Mouse (Mus musculus) forebrain, postnatal 0 days (tissue): ENCODE measurements around the gene Esyt1. TPM values are rescaled to one million over a fixed set of nuclear protein-coding genes. Genes with fewer than 3 reads are reported as not detected.
A peak's percentile ranks its signal among the peaks of the same experiment; 100 is the strongest.

ENCODE experiments used
- ATAC-seq: fragments of 200-750 bp; cut with Nextera tagmentation; 2 replicates; pipeline ENCODE4 v1.8.0; 2017; ENCODE audit warnings: mild to moderate bottlenecking, moderate library complexity
- DNase-seq: peaks from one replicate; pipeline ENCODE4 v3.0.0-alpha.2; 2015
- H3K27ac ChIP-seq: fragments of 300-500 bp; sonication (generic); 2 replicates; pipeline ENCODE4 v1.5.1; 2014; ENCODE audit warnings: low read depth, mild to moderate bottlenecking, antibody characterized with exemption, low read length, moderate library complexity, mixed read lengths
- H3K27me3 ChIP-seq: fragments of 300-500 bp; sonication (generic); 2 replicates; pipeline ENCODE4 v1.6.1; 2014; ENCODE audit warnings: mild to moderate bottlenecking, low read length, mixed read lengths; ENCODE audit not compliant: insufficient read depth
- H3K36me3 ChIP-seq: fragments of 300-500 bp; sonication (generic); 2 replicates; pipeline ENCODE4 v1.6.1; 2014; ENCODE audit warnings: mild to moderate bottlenecking, moderate library complexity; ENCODE audit not compliant: insufficient read depth
- H3K4me1 ChIP-seq: fragments of 300-500 bp; sonication (generic); 2 replicates; pipeline ENCODE4 v1.6.1; 2014; ENCODE audit warnings: antibody characterized with exemption; ENCODE audit not compliant: insufficient read depth
- H3K4me2 ChIP-seq: fragments of 300-500 bp; sonication (generic); 2 replicates; pipeline ENCODE4 v1.6.1; 2014; ENCODE audit warnings: low read depth, mild to moderate bottlenecking, moderate library complexity
- H3K4me3 ChIP-seq: fragments of 300-500 bp; sonication (generic); 2 replicates; pipeline ENCODE4 v1.5.1; 2014; ENCODE audit warnings: low read depth, low read length, mixed read lengths
- H3K9ac ChIP-seq: fragments of 300-500 bp; sonication (generic); 2 replicates; pipeline ENCODE4 v1.6.1; 2014; ENCODE audit warnings: mild to moderate bottlenecking
- H3K9me3 ChIP-seq: fragments of 300-500 bp; sonication (generic); 2 replicates; pipeline ENCODE4 v1.6.1; 2016; ENCODE audit warnings: low read length
- CTCF ChIP-seq: sonication (generic); IDR thresholded peaks from 2 replicates; pipeline ENCODE4 v1.5.1; 2016; ENCODE audit warnings: antibody characterized with exemption, control low read depth, low read depth
- WGBS: fragments of 180-500 bp; shearing (Covaris S2); extraction: QIAGEN DNeasy Blood & Tissue Kit; methylation state at CpG from one replicate; pipeline ENCODE4 v1.1.7; 2014; 5-methylcytosine and 5-hydroxymethylcytosine counted together
- microRNA-seq, 2 experiments: library from miRNA; unstranded; fragments of <30 nt; microRNA quantifications; one replicate each; pipeline ENCODE4; 2016
- polyA plus RNA-seq: library from polyadenylated mRNA; unstranded; fragments of >200 nt; fragmentation: Nextera tagmentation; extraction: Ambion mirVana; gene quantifications from 2 replicates; pipeline ENCODE4 v1.2.1, GENCODE M21; 2015
- total RNA-seq: library from RNA; depleted of rRNA; stranded (reverse); fragments of >200 nt; gene quantifications from 2 replicates; pipeline ENCODE4 v1.2.3, GENCODE M21; 2014; rRNA removed

Esyt1 gene
- total and polyA plus RNA-seq, 2 experiments from 2014 or later = 5.3 to 14.8 TPM

DNA sequence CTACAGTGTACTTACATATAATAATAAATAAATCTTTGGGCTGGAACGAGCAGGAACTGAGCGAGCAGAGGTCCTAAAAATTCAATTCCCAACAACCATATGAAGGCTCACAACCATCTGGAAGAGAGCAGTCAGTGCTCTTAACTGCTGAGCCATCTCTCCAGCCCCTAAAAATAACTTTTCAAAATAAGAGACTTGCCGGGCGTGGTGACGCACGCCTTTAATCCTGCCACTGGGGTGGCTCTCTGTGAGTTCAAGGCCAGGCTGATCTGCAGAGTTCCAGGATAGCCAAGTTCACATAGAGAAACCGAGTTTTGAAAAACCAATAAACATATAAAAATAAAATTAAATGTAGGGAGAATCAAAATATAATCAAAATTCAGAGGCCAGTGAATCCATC is 39.3 kb downstream of the Esyt1 start:
- DNase-seq = no peak
- H3K4me1 ChIP-seq = no peaks in the 10 kb centered on the region
- no peaks in the 10 kb centered on the region for H3K9me3 ChIP-seq
- TF ChIP-seq CTCF = no peak
- H3K9ac ChIP-seq = no peak overlapping the region
- 88% methylated on average over 7 of the region's 7 CpGs for WGBS
- H3K27ac ChIP-seq = no peak overlapping the region
- ATAC-seq = no peak
- no peak overlapping the region for H3K4me3 ChIP-seq
- no peaks in the 10 kb centered on the region for H3K27me3 ChIP-seq
- peaks cover 87% of the 10 kb centered on the region for H3K36me3 ChIP-seq
- no peak overlapping the region for H3K4me2 ChIP-seq

DNA sequence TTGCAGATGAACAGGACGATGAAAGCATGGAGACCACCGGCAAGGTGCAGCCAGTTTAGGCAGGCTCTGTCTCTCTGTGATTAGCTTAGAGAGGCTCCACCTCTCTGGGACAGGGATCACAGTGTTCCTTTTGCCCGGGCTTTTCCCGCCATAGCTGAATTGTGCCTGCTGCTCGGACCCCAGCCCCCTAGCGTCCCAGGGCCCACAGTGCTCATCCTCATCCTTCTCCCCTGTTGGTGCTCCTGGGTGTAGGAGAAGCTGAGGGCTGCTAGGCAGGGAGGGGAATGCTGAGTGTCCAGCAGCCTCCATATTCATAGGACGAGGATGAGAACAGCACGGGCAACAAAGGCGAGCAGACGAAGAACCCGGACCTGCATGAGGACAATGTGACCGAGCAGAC is 51.3 kb downstream of the Esyt1 start:
- DNase-seq = no peak
- WGBS = 85% methylated on average over 12 of the region's 12 CpGs
- TF ChIP-seq CTCF = no peak
- Histone ChIP-seq H3K4me1 (no peaks in the 10 kb centered on the region), H3K27me3 (no peaks in the 10 kb centered on the region), H3K27ac (no peak overlapping the region), H3K9ac (no peak overlapping the region), H3K9me3 (no peaks in the 10 kb centered on the region), H3K36me3 (peaks cover 83% of the 10 kb centered on the region), H3K4me2 (no peak overlapping the region), H3K4me3 (no peak overlapping the region)
- ATAC-seq = no peak

DNA sequence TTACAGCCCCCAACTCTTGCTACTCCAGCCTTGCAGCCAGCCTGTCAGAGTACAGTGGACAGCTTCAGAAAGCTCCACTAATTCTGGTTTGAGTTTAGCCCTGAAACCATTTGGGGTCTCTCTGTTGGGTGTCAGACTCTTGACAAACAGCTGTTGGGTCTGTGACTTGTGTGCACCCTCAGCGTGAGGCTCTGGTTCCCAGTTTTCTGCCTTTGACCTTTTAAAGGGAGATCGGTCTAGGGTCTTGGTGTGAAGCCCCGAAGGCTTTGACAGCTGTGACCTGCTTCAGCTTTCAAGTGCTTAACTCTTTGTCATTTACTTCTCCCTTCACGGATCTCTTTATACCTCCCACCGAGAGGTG is 65.4 kb downstream of the Esyt1 start:
- Histone ChIP-seq H3K36me3 (peaks cover 29% of the 10 kb centered on the region), H3K4me3 (peak overlapping the region; percentile 86), H3K9me3 (no peaks in the 10 kb centered on the region), H3K9ac (peak overlapping the region; percentile 90), H3K27ac (peak overlapping the region; percentile 95; the same call in 1 of the 2 replicates), H3K4me1 (peaks cover 10% of the 10 kb centered on the region; the same call in 1 of the 2 replicates), H3K27me3 (no peaks in the 10 kb centered on the region), H3K4me2 (peak overlapping the region; percentile 57)
- ATAC-seq (no peak), DNase-seq (no peak)
- no peak for TF ChIP-seq CTCF
- WGBS = 2% methylated on average over 5 of the region's 5 CpGs

Small RNA genes within 50 kb of the gene (microRNA-seq; reads per million reads assigned to microRNA genes)
- gene Gm47275 (0 reads per million in 2 experiments), gene Mir6916 (0.12 to 0.77 reads per million in 2 experiments)

Other genes with a start within 250 kb of the Esyt1 start
- gene Il23a, start 227.1 kb downstream of the Esyt1 start, total RNA-seq = 0.31 TPM in 1 of 2 replicates, not detected in the other
- not detected in 2 replicates for gene Il23a, start 227.1 kb downstream of the Esyt1 start, polyA plus RNA-seq
- gene Pan2, start 222.5 kb downstream of the Esyt1 start, total RNA-seq = 14.9 and 20.0 TPM in 2 replicates
- 9.6 and 11.9 TPM in 2 replicates for gene Pan2, start 222.5 kb downstream of the Esyt1 start, polyA plus RNA-seq
- 50.1 and 57.5 TPM in 2 replicates for gene Cnpy2, start 203.4 kb downstream of the Esyt1 start, total RNA-seq
- gene Cnpy2, start 203.4 kb downstream of the Esyt1 start, polyA plus RNA-seq = 179 and 205 TPM in 2 replicates
- gene Cs, start 188.1 kb downstream of the Esyt1 start, total RNA-seq = 205 and 250 TPM in 2 replicates
- 203 and 255 TPM in 2 replicates for gene Cs, start 188.1 kb downstream of the Esyt1 start, polyA plus RNA-seq
- 34.0 and 41.6 TPM in 2 replicates for gene Coq10a, start 156.9 kb downstream of the Esyt1 start, total RNA-seq
- gene Coq10a, start 156.9 kb downstream of the Esyt1 start, polyA plus RNA-seq = 48.2 and 50.0 TPM in 2 replicates
- 22.3 and 32.6 TPM in 2 replicates for gene Ankrd52, start 148.8 kb downstream of the Esyt1 start, total RNA-seq
- gene Ankrd52, start 148.8 kb downstream of the Esyt1 start, polyA plus RNA-seq = 4.7 and 7.7 TPM in 2 replicates
- gene Slc39a5, start 124.6 kb downstream of the Esyt1 start, total RNA-seq = 0.24 and 0.69 TPM in 2 replicates
- gene Slc39a5, start 124.6 kb downstream of the Esyt1 start, polyA plus RNA-seq = 0.10 and 0.42 TPM in 2 replicates
- 82.2 and 90.1 TPM in 2 replicates for gene Nabp2, start 114.4 kb downstream of the Esyt1 start, total RNA-seq
- gene Nabp2, start 114.4 kb downstream of the Esyt1 start, polyA plus RNA-seq = 158 and 159 TPM in 2 replicates
- gene Rnf41, start 114.2 kb downstream of the Esyt1 start, total RNA-seq = 118 and 129 TPM in 2 replicates
- 95.9 and 108 TPM in 2 replicates for gene Rnf41, start 114.2 kb downstream of the Esyt1 start, polyA plus RNA-seq
- 197 and 223 TPM in 2 replicates for gene Smarcc2, start 66.6 kb downstream of the Esyt1 start, total RNA-seq
- gene Smarcc2, start 66.6 kb downstream of the Esyt1 start, polyA plus RNA-seq = 117 and 134 TPM in 2 replicates
- 694 and 855 TPM in 2 replicates for gene Myl6, start 31.7 kb downstream of the Esyt1 start, total RNA-seq
- gene Myl6, start 31.7 kb downstream of the Esyt1 start, polyA plus RNA-seq = 844 and 972 TPM in 2 replicates
- gene Myl6b, start 27.2 kb downstream of the Esyt1 start, total RNA-seq = 23.7 and 31.4 TPM in 2 replicates
- 4.5 and 4.8 TPM in 2 replicates for gene Myl6b, start 27.2 kb downstream of the Esyt1 start, polyA plus RNA-seq
- 15.0 and 20.6 TPM in 2 replicates for gene Zc3h10, start 21.9 kb upstream of the Esyt1 start, total RNA-seq
- 12.7 and 12.8 TPM in 2 replicates for gene Zc3h10, start 21.9 kb upstream of the Esyt1 start, polyA plus RNA-seq
- gene Rpl41, start 23.4 kb upstream of the Esyt1 start, total RNA-seq = 877 and 1,605 TPM in 2 replicates
- gene Rpl41, start 23.4 kb upstream of the Esyt1 start, polyA plus RNA-seq = 2,439 and 3,234 TPM in 2 replicates
- 119 and 122 TPM in 2 replicates for gene Pa2g4, start 40.1 kb upstream of the Esyt1 start, total RNA-seq
- 128 and 135 TPM in 2 replicates for gene Pa2g4, start 40.1 kb upstream of the Esyt1 start, polyA plus RNA-seq
- 1.3 and 1.4 TPM in 2 replicates for gene Erbb3, start 63.8 kb upstream of the Esyt1 start, total RNA-seq
- 0.41 and 0.68 TPM in 2 replicates for gene Erbb3, start 63.8 kb upstream of the Esyt1 start, polyA plus RNA-seq
- gene Rps26, start 100.9 kb upstream of the Esyt1 start, total RNA-seq = 859 and 1,363 TPM in 2 replicates
- 436 and 640 TPM in 2 replicates for gene Rps26, start 100.9 kb upstream of the Esyt1 start, polyA plus RNA-seq
- gene Ikzf4, start 120.1 kb upstream of the Esyt1 start, total RNA-seq = 8.4 and 15.6 TPM in 2 replicates
- 6.3 and 11.3 TPM in 2 replicates for gene Ikzf4, start 120.1 kb upstream of the Esyt1 start, polyA plus RNA-seq
- gene Suox, start 148.2 kb upstream of the Esyt1 start, total RNA-seq = 10.6 and 12.6 TPM in 2 replicates
- gene Suox, start 148.2 kb upstream of the Esyt1 start, polyA plus RNA-seq = 8.4 and 10.1 TPM in 2 replicates
- 133 TPM in 2 replicates for gene Rab5b, start 170.4 kb upstream of the Esyt1 start, total RNA-seq
- 104 and 118 TPM in 2 replicates for gene Rab5b, start 170.4 kb upstream of the Esyt1 start, polyA plus RNA-seq
- 0.85 and 1.2 TPM in 2 replicates for gene Pmel, start 178.3 kb upstream of the Esyt1 start, total RNA-seq
- 0.67 and 0.86 TPM in 2 replicates for gene Pmel, start 178.3 kb upstream of the Esyt1 start, polyA plus RNA-seq
- 8.5 and 10.0 TPM in 2 replicates for gene Cdk2, start 179.2 kb upstream of the Esyt1 start, total RNA-seq
- gene Cdk2, start 179.2 kb upstream of the Esyt1 start, polyA plus RNA-seq = 9.9 and 10.3 TPM in 2 replicates
- 5.6 and 7.2 TPM in 2 replicates for gene Dgka, start 219.0 kb upstream of the Esyt1 start, total RNA-seq
- 4.3 and 4.8 TPM in 2 replicates for gene Dgka, start 219.0 kb upstream of the Esyt1 start, polyA plus RNA-seq
- 67.7 and 68.4 TPM in 2 replicates for gene Pym1, start 222.0 kb upstream of the Esyt1 start, total RNA-seq
- 51.6 and 61.2 TPM in 2 replicates for gene Pym1, start 222.0 kb upstream of the Esyt1 start, polyA plus RNA-seq